Mouse (Mus musculus): Measurements from ENCODE around the gene Coq10b.
"Not testable (repeated sequence)": the region's sequence is repeated elsewhere in the genome, so short reads cannot be mapped to it uniquely, and the experiment has no call there.

The Coq10b gene

GRCm38 (mm10) chr1:55055322-55056115, 2.9 kb downstream of the Coq10b start:
- ATAC-seq (ENCODE audit: low TSS enrichment) = no peak

- not testable (repeated sequence) for ATAC-seq (ENCODE audit: low TSS enrichment)
Observed at GRCm38 (mm10) chr1:55058383-55058782, 5.8 kb downstream of the Coq10b start.

- ATAC-seq (ENCODE audit: low TSS enrichment) = no peak
Observed at GRCm38 (mm10) chr1:55061099-55061498, 8.5 kb downstream of the Coq10b start.

GRCm38 (mm10) chr1:55061772-55062171, 9.2 kb downstream of the Coq10b start:
- ATAC-seq (ENCODE audit: low TSS enrichment) = no peak

- not testable (repeated sequence) for ATAC-seq (ENCODE audit: low TSS enrichment)
Observed at GRCm38 (mm10) chr1:55072328-55072727, 19.8 kb downstream of the Coq10b start.

- no peak for ATAC-seq (ENCODE audit: low TSS enrichment)
Observed at GRCm38 (mm10) chr1:55074757-55075156, 22.2 kb downstream of the Coq10b start.

GRCm38 (mm10) chr1:55075652-55076394, 23.3 kb downstream of the Coq10b start:
- no peak for ATAC-seq (ENCODE audit: low TSS enrichment)

- no peak for ATAC-seq (ENCODE audit: low TSS enrichment)
Observed at GRCm38 (mm10) chr1:55076395-55076743, 23.8 kb downstream of the Coq10b start.

- ATAC-seq (ENCODE audit: low TSS enrichment) = no peak
Observed at GRCm38 (mm10) chr1:55076849-55077516, 24.4 kb downstream of the Coq10b start.

- no peak for ATAC-seq (ENCODE audit: low TSS enrichment)
Observed at GRCm38 (mm10) chr1:55079677-55080076, 27.1 kb downstream of the Coq10b start.

GRCm38 (mm10) chr1:55082106-55082505, 29.5 kb downstream of the Coq10b start:
- ATAC-seq (ENCODE audit: low TSS enrichment) = no peak

- ATAC-seq (ENCODE audit: low TSS enrichment) = no peak
Observed at GRCm38 (mm10) chr1:55085781-55086366, 33.3 kb downstream of the Coq10b start.

- ATAC-seq (ENCODE audit: low TSS enrichment) = peak; percentile 9; the same call in 1 of the 2 replicates
Observed at GRCm38 (mm10) chr1:55086868-55087400, 34.4 kb downstream of the Coq10b start.

- peak; percentile 48 for ATAC-seq (ENCODE audit: low TSS enrichment)
Observed at GRCm38 (mm10) chr1:55087401-55087904, 34.9 kb downstream of the Coq10b start.

- peak; percentile 92 for ATAC-seq (ENCODE audit: low TSS enrichment)
Observed at GRCm38 (mm10) chr1:55087932-55088610, 35.5 kb downstream of the Coq10b start, which contains the start of the genes Hspe1 and Hspd1. Gene Hspe1 (plus strand): TSS chr1:55088132. Gene Hspd1 (minus strand): TSS chr1:55088243.

- ATAC-seq (ENCODE audit: low TSS enrichment) = no peak
Observed at GRCm38 (mm10) chr1:55088611-55089497, 36.3 kb downstream of the Coq10b start.

GRCm38 (mm10) chr1:55089498-55090064, 37.0 kb downstream of the Coq10b start:
- no peak for ATAC-seq (ENCODE audit: low TSS enrichment)

GRCm38 (mm10) chr1:55092056-55092455, 39.5 kb downstream of the Coq10b start:
- no peak for ATAC-seq (ENCODE audit: low TSS enrichment)

GRCm38 (mm10) chr1:55092469-55092868, 39.9 kb downstream of the Coq10b start:
- no peak for ATAC-seq (ENCODE audit: low TSS enrichment)
